Comparison of ENCODE assay signal across 7 mouse cellular contexts in genomic region chr13:81760379-81760778, GRCm38 (mm10). TPM values are rescaled to one million over a fixed set of nuclear protein-coding genes. Genes with fewer than 3 reads are reported as not detected.
DNase-seq lines count a peak whose midpoint lies in the region; ATAC-seq and TF ChIP-seq lines count a peak whose summit lies in the region.

No protein-coding gene starts in this region.

- H3K4me2 ChIP-seq in neural tube, embryonic 15.5 days, result no peak overlapping the region
- H3K4me2 ChIP-seq in hindbrain, embryonic 12.5 days (replicated peaks), result no peak overlapping the region
- H3K4me2 ChIP-seq in neural tube, embryonic 11.5 days (ENCODE audit: low read depth), result no peak overlapping the region

- no peak overlapping the region for H3K27ac ChIP-seq in neural tube, embryonic 15.5 days (replicated peaks)
- H3K27ac ChIP-seq in hindbrain, embryonic 12.5 days, result no peak overlapping the region
- H3K27ac ChIP-seq in neural tube, embryonic 11.5 days (ENCODE audit: low read depth, low read length), result no peak overlapping the region

- intact Hi-C loops in left cerebral cortex, postnatal 4 days (cut with DNase I), result loop anchor here (2.0 to 5.0 kb wide), 2 partner anchors 322 to 898 kb away; no protein-coding TSS in a partner anchor

- POLR2A ChIA-PET in Patski (lab: Charles Lee), result interaction anchor here (1.6 kb wide), 1 partner anchor 72 kb away, joined by 3 read pairs; no protein-coding TSS in a partner anchor

- H3K9ac ChIP-seq in neural tube, embryonic 15.5 days (replicated peaks), result no peak overlapping the region
- no peak overlapping the region for H3K9ac ChIP-seq in hindbrain, embryonic 12.5 days
- H3K9ac ChIP-seq in neural tube, embryonic 11.5 days (ENCODE audit: low read length), result no peak overlapping the region

- WGBS in neural tube, embryonic 15.5 days, result 38% methylated on average over 3 of the region's 3 CpGs
- WGBS in hindbrain, embryonic 12.5 days, result 34% methylated on average over 3 of the region's 3 CpGs
- 32% methylated on average over 3 of the region's 3 CpGs for WGBS in neural tube, embryonic 11.5 days

- CTCF ChIA-PET in Patski (lab: Charles Lee), result interaction anchor here (0.7 to 4.4 kb wide), 17 partner anchors 9 to 330 kb away, joined by 3 to 43 read pairs (median 4); partner anchors contain the start of genes Cetn3, Mblac2 and Polr3g

- no peaks in the 10 kb centered on the region for H3K27me3 ChIP-seq in neural tube, embryonic 15.5 days (replicated peaks)
- H3K27me3 ChIP-seq in Patski, result no peaks in the 10 kb centered on the region
- no peaks in the 10 kb centered on the region for H3K27me3 ChIP-seq in hindbrain, embryonic 12.5 days
- H3K27me3 ChIP-seq in neural tube, embryonic 11.5 days (ENCODE audit: control insufficient read depth, insufficient read depth, low read length), result no peaks in the 10 kb centered on the region

- in situ Hi-C loops in Patski (cut with MboI; ENCODE audit: low pct_unique_long_range_greater_than_20kb), result loop anchor here (5.0 to 25.0 kb wide), 4 partner anchors 116 to 1894 kb away; no protein-coding TSS in a partner anchor

- no peak overlapping the region for H3K4me3 ChIP-seq in neural tube, embryonic 15.5 days (replicated peaks)
- no peak overlapping the region for H3K4me3 ChIP-seq in hindbrain, embryonic 12.5 days
- H3K4me3 ChIP-seq in neural tube, embryonic 11.5 days (ENCODE audit: low read depth, low read length), result no peak overlapping the region

- peak; percentile 72 for TF ChIP-seq CTCF in Patski (IDR thresholded peaks at IDR 0.05)

- H3K9me3 ChIP-seq in neural tube, embryonic 15.5 days (replicated peaks), result no peaks in the 10 kb centered on the region
- no peaks in the 10 kb centered on the region for H3K9me3 ChIP-seq in hindbrain, embryonic 12.5 days (replicated peaks)
- H3K9me3 ChIP-seq in neural tube, embryonic 11.5 days (ENCODE audit: control insufficient read depth, low read length), result no peaks in the 10 kb centered on the region

- no peaks in the 10 kb centered on the region for H3K36me3 ChIP-seq in neural tube, embryonic 15.5 days
- H3K36me3 ChIP-seq in hindbrain, embryonic 12.5 days, result no peaks in the 10 kb centered on the region
- no peaks in the 10 kb centered on the region for H3K36me3 ChIP-seq in neural tube, embryonic 11.5 days (ENCODE audit: control insufficient read depth, insufficient read depth, low read length)

- peak; percentile 40 for DNase-seq in neural tube, embryonic 10.5 days (ENCODE audit: extremely low spot score, low spot score)
- no peak for DNase-seq in Patski (ENCODE audit: low read depth, low spot score)
- DNase-seq in cerebellum, postnatal 10 days, result peak; percentile 66 to 76
- peak; percentile 43 for DNase-seq in left cerebral cortex, postnatal 4 days
- DNase-seq in neural tube, embryonic 11.5 days (ENCODE audit: low spot score), result peak; percentile 36

- no peak for ATAC-seq in neural tube, embryonic 15.5 days (ENCODE audit: low FRiP score)
- peak; percentile 69 for ATAC-seq in Patski
- ATAC-seq in hindbrain, embryonic 12.5 days (ENCODE audit: low FRiP score), result peak; percentile 42; the same call in 1 of the 2 replicates
- no peak; the same call in 1 of the 2 replicates for ATAC-seq in neural tube, embryonic 11.5 days (ENCODE audit: insufficient read depth, low FRiP score, low TSS enrichment)

- 0 out of 2 replicates have a peak, but pooled peaks cover 2% of the 10 kb centered on the region for H3K4me1 ChIP-seq in neural tube, embryonic 15.5 days
- no peaks in the 10 kb centered on the region for H3K4me1 ChIP-seq in hindbrain, embryonic 12.5 days
- H3K4me1 ChIP-seq in neural tube, embryonic 11.5 days (ENCODE audit: control insufficient read depth, insufficient read depth, low read length), result no peaks in the 10 kb centered on the region

RNA-seq across cellular contexts. Expression of gene Cetn3, which starts 22.5 kb away (rescaled TPM):
- 212 and 218 TPM in 2 replicates for polyA plus RNA-seq in neural tube, embryonic 15.5 days (2015; fragmentation: Nextera tagmentation; extraction: Ambion mirVana)
- polyA plus RNA-seq in Patski (2021), result 103 TPM
- 228 and 245 TPM in 2 replicates for polyA plus RNA-seq in hindbrain, embryonic 12.5 days (2016; fragmentation: Nextera tagmentation; extraction: Ambion mirVana)
- total RNA-seq in left cerebral cortex, postnatal 4 days (2021), result 100 to 1,000 TPM; 260 to 298 TPM
- polyA plus RNA-seq in neural tube, embryonic 11.5 days (2014; fragmentation: Nextera tagmentation; extraction: Ambion mirVana), result 246 and 267 TPM in 2 replicates

RNA-seq across cellular contexts. Expression of gene Mblac2, which starts 49.2 kb away (rescaled TPM):
- 64.8 and 65.6 TPM in 2 replicates for polyA plus RNA-seq in neural tube, embryonic 15.5 days (2015; fragmentation: Nextera tagmentation; extraction: Ambion mirVana)
- polyA plus RNA-seq in Patski (2021), result 5.5 TPM
- polyA plus RNA-seq in hindbrain, embryonic 12.5 days (2016; fragmentation: Nextera tagmentation; extraction: Ambion mirVana), result 9.9 and 10.1 TPM in 2 replicates
- 10 to 100 TPM; 34.1 to 39.5 TPM for total RNA-seq in left cerebral cortex, postnatal 4 days (2021)
- polyA plus RNA-seq in neural tube, embryonic 11.5 days (2014; fragmentation: Nextera tagmentation; extraction: Ambion mirVana), result 11.5 and 12.3 TPM in 2 replicates

RNA-seq across cellular contexts. Expression of gene Polr3g, which starts 49.6 kb away (rescaled TPM):
- polyA plus RNA-seq in neural tube, embryonic 15.5 days (2015; fragmentation: Nextera tagmentation; extraction: Ambion mirVana), result 8.2 and 8.9 TPM in 2 replicates
- 4.0 TPM for polyA plus RNA-seq in Patski (2021)
- polyA plus RNA-seq in hindbrain, embryonic 12.5 days (2016; fragmentation: Nextera tagmentation; extraction: Ambion mirVana), result 7.5 and 9.0 TPM in 2 replicates
- 1 to 10 TPM; 4.0 to 4.8 TPM for total RNA-seq in left cerebral cortex, postnatal 4 days (2021)
- 10.4 and 13.3 TPM in 2 replicates for polyA plus RNA-seq in neural tube, embryonic 11.5 days (2014; fragmentation: Nextera tagmentation; extraction: Ambion mirVana)

Comparison
In these comparisons a context has a peak if more than half of its experiments do, and no peak if none do; other contexts are left out.
1. ATAC-seq: peak in Patski (single experiment) and hindbrain, embryonic 12.5 days (single experiment); none in neural tube, embryonic 15.5 days (single experiment) and neural tube, embryonic 11.5 days (single experiment).